Mouse (Mus musculus): Measurements from ENCODE around the gene Kcnh4.

GRCm38 (mm10) chr11:100710977-100711376 lies 48.8 kb downstream of the Kcnh4 start:
- TF ChIP-seq POLR2A (IDR thresholded peaks at IDR 0.05; ENCODE audit: insufficient read depth, low read depth, low read length): no peak
- no peak for TF ChIP-seq CTCF (IDR thresholded peaks at IDR 0.05; ENCODE audit: insufficient read depth, low read depth, low read length)
